Mouse (Mus musculus) heart, embryonic 13.5 days (tissue): ENCODE results near the gene Gm49380. TPM values are rescaled to one million over a fixed set of nuclear protein-coding genes. Genes with fewer than 3 reads are reported as not detected.

ENCODE experiments used
- ATAC-seq: fragments of 200-750 bp; cut with Nextera tagmentation; 2 replicates; pipeline ENCODE4 v1.8.0; 2017; ENCODE audit warnings: moderate TSS enrichment; ENCODE audit not compliant: insufficient number of reproducible peaks, low FRiP score, low TSS enrichment; ENCODE audit errors: extremely low read depth
- H3K27ac ChIP-seq: fragments of 300-500 bp; sonication (generic); replicated peaks from 2 replicates; pipeline ENCODE4 v1.5.1; 2015; ENCODE audit warnings: moderate library complexity, mild to moderate bottlenecking, inconsistent platforms
- H3K27me3 ChIP-seq: fragments of 300-500 bp; sonication (generic); replicated peaks from 2 replicates; pipeline ENCODE4 v1.6.1; 2015; ENCODE audit warnings: mild to moderate bottlenecking, inconsistent platforms
- H3K36me3 ChIP-seq: fragments of 300-500 bp; sonication (generic); 2 replicates; pipeline ENCODE4 v1.6.1; 2015; ENCODE audit warnings: mild to moderate bottlenecking, inconsistent platforms
- H3K4me1 ChIP-seq: fragments of 300-500 bp; sonication (generic); 2 replicates; pipeline ENCODE4 v1.6.1; 2015; ENCODE audit warnings: inconsistent platforms
- H3K4me2 ChIP-seq: fragments of 300-500 bp; sonication (generic); 2 replicates; pipeline ENCODE4 v1.6.1; 2015; ENCODE audit warnings: inconsistent platforms, mild to moderate bottlenecking, moderate library complexity
- H3K4me3 ChIP-seq: fragments of 300-500 bp; sonication (generic); 2 replicates; pipeline ENCODE4 v1.5.1; 2015; ENCODE audit warnings: moderate library complexity, mild to moderate bottlenecking, inconsistent platforms
- H3K9ac ChIP-seq: fragments of 300-500 bp; sonication (generic); 2 replicates; pipeline ENCODE4 v1.6.1; 2015; ENCODE audit warnings: inconsistent platforms, mild to moderate bottlenecking, moderate library complexity
- H3K9me3 ChIP-seq: fragments of 300-500 bp; sonication (generic); 2 replicates; pipeline ENCODE4 v1.6.1; 2016; ENCODE audit warnings: inconsistent platforms
- WGBS: fragments of 180-500 bp; shearing (Covaris S2); methylation state at CpG from one replicate; pipeline ENCODE4 v1.1.7; 2015; ENCODE audit warnings: mixed read lengths; 5-methylcytosine and 5-hydroxymethylcytosine counted together
- polyA plus RNA-seq: library from polyadenylated mRNA; unstranded; fragments of >200 nt; fragmentation: Nextera tagmentation; extraction: Ambion mirVana; gene quantifications from 2 replicates; pipeline ENCODE4 v1.2.1, GENCODE M21; 2015

The Gm49380 gene
- polyA plus RNA-seq, 1 experiment from 2014 or later, result not detected

- H3K27ac ChIP-seq, result peak within 1 kb of the TSS; percentile 81
- H3K9me3 ChIP-seq, result no peaks in the 10 kb centered on the region
- peak within 1 kb of the TSS; percentile 8 for H3K4me3 ChIP-seq
- WGBS, result 30% methylated on average over 8 of the region's 8 CpGs
- H3K36me3 ChIP-seq, result peaks cover 31% of the 10 kb centered on the region
- peak within 1 kb of the TSS; percentile 46 for H3K4me2 ChIP-seq
- H3K4me1 ChIP-seq, result peaks cover 60% of the 10 kb centered on the region
- peak within 1 kb of the TSS; percentile 66 for H3K9ac ChIP-seq
- H3K27me3 ChIP-seq, result no peaks in the 10 kb centered on the region
- peak; percentile 21; the same call in 1 of the 2 replicates for ATAC-seq
These were observed 6.2 kb downstream of the Gm49380 start, which contains the start of gene C1qtnf5 for GRCm38 (mm10) chr9:44107110-44107509. C1qtnf5 (plus strand) TSS chr9:44107245.

GRCm38 (mm10) chr9:44106596-44106995 lies 6.7 kb downstream of the Gm49380 start:
- peak overlapping the region; percentile 81; the same call in 1 of the 2 replicates for H3K27ac ChIP-seq
- peak overlapping the region; percentile 66 for H3K9ac ChIP-seq
- H3K4me1 ChIP-seq, result peaks cover 56% of the 10 kb centered on the region
- no peak overlapping the region for H3K4me3 ChIP-seq
- H3K9me3 ChIP-seq, result no peaks in the 10 kb centered on the region
- peak overlapping the region; percentile 46 for H3K4me2 ChIP-seq
- H3K36me3 ChIP-seq, result peaks cover 35% of the 10 kb centered on the region
- ATAC-seq, result no peak
- WGBS, result 85% methylated on average over 4 of the region's 4 CpGs
- H3K27me3 ChIP-seq, result no peaks in the 10 kb centered on the region

GRCm38 (mm10) chr9:44106182-44106581 lies 7.1 kb downstream of the Gm49380 start:
- Histone ChIP-seq H3K9me3 (no peaks in the 10 kb centered on the region), H3K36me3 (peaks cover 35% of the 10 kb centered on the region), H3K4me3 (no peak overlapping the region), H3K27ac (0 out of 2 replicates have a peak overlapping the region, but pooled peaks have one; percentile 81), H3K27me3 (no peaks in the 10 kb centered on the region), H3K4me1 (peaks cover 55% of the 10 kb centered on the region), H3K4me2 (no peak overlapping the region), H3K9ac (peak overlapping the region; percentile 66)
- WGBS, result 89% methylated on average over 7 of the region's 7 CpGs
- no peak for ATAC-seq

GRCm38 (mm10) chr9:44105781-44106180 lies 7.5 kb downstream of the Gm49380 start:
- Histone ChIP-seq H3K27ac (no peak overlapping the region), H3K27me3 (no peaks in the 10 kb centered on the region), H3K4me3 (no peak overlapping the region), H3K4me2 (no peak overlapping the region), H3K4me1 (peaks cover 53% of the 10 kb centered on the region), H3K9me3 (no peaks in the 10 kb centered on the region), H3K36me3 (peaks cover 35% of the 10 kb centered on the region), H3K9ac (no peak overlapping the region; the same call in 1 of the 2 replicates)
- 78% methylated on average over 10 of the region's 10 CpGs for WGBS
- ATAC-seq, result no peak

- 90% methylated on average over 7 of the region's 7 CpGs for WGBS
- no peak overlapping the region for H3K4me3 ChIP-seq
- H3K27ac ChIP-seq, result no peak overlapping the region
- peaks cover 44% of the 10 kb centered on the region for H3K4me1 ChIP-seq
- H3K36me3 ChIP-seq, result peaks cover 31% of the 10 kb centered on the region
- no peaks in the 10 kb centered on the region for H3K27me3 ChIP-seq
- no peaks in the 10 kb centered on the region for H3K9me3 ChIP-seq
- no peak for ATAC-seq
- H3K9ac ChIP-seq, result no peak overlapping the region
- no peak overlapping the region for H3K4me2 ChIP-seq
These were observed 8.4 kb downstream of the Gm49380 start for GRCm38 (mm10) chr9:44104881-44105280.

- H3K27ac ChIP-seq, result no peak within 1 kb of the TSS
- peaks cover 21% of the 10 kb centered on the region for H3K36me3 ChIP-seq
- peak within 1 kb of the TSS; percentile 24; the same call in 1 of the 2 replicates for H3K9ac ChIP-seq
- ATAC-seq, result no peak
- 82% methylated on average over 9 of the region's 9 CpGs for WGBS
- no peak within 1 kb of the TSS for H3K4me2 ChIP-seq
- H3K4me3 ChIP-seq, result no peak within 1 kb of the TSS
- H3K4me1 ChIP-seq, result peaks cover 18% of the 10 kb centered on the region
- no peaks in the 10 kb centered on the region for H3K27me3 ChIP-seq
- no peaks in the 10 kb centered on the region for H3K9me3 ChIP-seq
These were observed 11.8 kb downstream of the Gm49380 start, which contains the start of gene Mfrp for GRCm38 (mm10) chr9:44101490-44101889. Mfrp (plus strand) TSS chr9:44101729.

- H3K4me1 ChIP-seq, result peaks cover 39% of the 10 kb centered on the region
- 0 out of 2 replicates have a peak, but pooled peaks have one; percentile 11 for ATAC-seq
- peak overlapping the region; percentile 93 for H3K27ac ChIP-seq
- H3K9ac ChIP-seq, result peak overlapping the region; percentile 25
- H3K27me3 ChIP-seq, result no peaks in the 10 kb centered on the region
- no peaks in the 10 kb centered on the region for H3K9me3 ChIP-seq
- no peak overlapping the region for H3K4me3 ChIP-seq
- no peak overlapping the region for H3K4me2 ChIP-seq
- 19% methylated on average over 9 of the region's 9 CpGs for WGBS
- peaks cover 40% of the 10 kb centered on the region for H3K36me3 ChIP-seq
These were observed 16.8 kb downstream of the Gm49380 start for GRCm38 (mm10) chr9:44096536-44096935.

- WGBS, result 85% methylated on average over 9 of the region's 9 CpGs
These were observed 17.5 kb downstream of the Gm49380 start for GRCm38 (mm10) chr9:44095781-44096180.

GRCm38 (mm10) chr9:44094737-44095136 lies 18.6 kb downstream of the Gm49380 start:
- Histone ChIP-seq H3K4me2 (no peak overlapping the region), H3K27me3 (no peaks in the 10 kb centered on the region), H3K27ac (peak overlapping the region; percentile 24; the same call in 1 of the 2 replicates), H3K9me3 (no peaks in the 10 kb centered on the region), H3K36me3 (peaks cover 58% of the 10 kb centered on the region), H3K9ac (peak overlapping the region; percentile 19; the same call in 1 of the 2 replicates), H3K4me1 (peaks cover 44% of the 10 kb centered on the region), H3K4me3 (no peak overlapping the region)
- ATAC-seq, result no peak
- WGBS, result 83% methylated on average over 3 of the region's 3 CpGs

More at GRCm38 (mm10) chr9:44095781-44096180, 17.5 kb downstream of the Gm49380 start:
- H3K27ac ChIP-seq, result peak overlapping the region; percentile 93
- H3K9ac ChIP-seq, result no peak overlapping the region
- H3K36me3 ChIP-seq, result peaks cover 48% of the 10 kb centered on the region
- no peak for ATAC-seq
- no peak overlapping the region for H3K4me2 ChIP-seq
- H3K4me3 ChIP-seq, result no peak overlapping the region
- peaks cover 39% of the 10 kb centered on the region for H3K4me1 ChIP-seq
- H3K9me3 ChIP-seq, result no peaks in the 10 kb centered on the region
- H3K27me3 ChIP-seq, result no peaks in the 10 kb centered on the region

- Histone ChIP-seq H3K27ac (peak overlapping the region; percentile 59), H3K4me1 (peaks cover 53% of the 10 kb centered on the region)
These were observed 19.4 kb downstream of the Gm49380 start for GRCm38 (mm10) chr9:44093612-44094503.

GRCm38 (mm10) chr9:44088877-44089608 lies 24.3 kb downstream of the Gm49380 start:
- Histone ChIP-seq H3K4me3 (peak overlapping the region; percentile 82; the same call in 1 of the 2 replicates), H3K27ac (peak overlapping the region; percentile 98), H3K4me1 (peaks cover 67% of the 10 kb centered on the region), H3K4me2 (peak overlapping the region; percentile 97), H3K9ac (peak overlapping the region; percentile 76), H3K27me3 (peaks cover 21% of the 10 kb centered on the region), H3K9me3 (no peaks in the 10 kb centered on the region), H3K36me3 (peaks cover 49% of the 10 kb centered on the region)
- 27% methylated on average over 12 of the region's 12 CpGs for WGBS
- ATAC-seq, result no peak

More at GRCm38 (mm10) chr9:44093612-44094503, 19.4 kb downstream of the Gm49380 start:
- no peak for ATAC-seq
- H3K4me3 ChIP-seq, result no peak overlapping the region
- no peaks in the 10 kb centered on the region for H3K27me3 ChIP-seq
- no peak overlapping the region for H3K4me2 ChIP-seq
- peak overlapping the region; percentile 19; the same call in 1 of the 2 replicates for H3K9ac ChIP-seq
- H3K36me3 ChIP-seq, result peaks cover 65% of the 10 kb centered on the region
- H3K9me3 ChIP-seq, result no peaks in the 10 kb centered on the region
- 36% methylated on average over 24 of the region's 24 CpGs for WGBS
